Mouse (Mus musculus): ENCODE measurements around the gene Iqschfp. TPM values are rescaled to one million over a fixed set of nuclear protein-coding genes. Genes with fewer than 3 reads are reported as not detected.
A peak's percentile ranks its signal among the peaks of the same experiment; 100 is the strongest.

Gene Iqschfp
- total RNA-seq, 2 experiments from 2014 or later: 18.6 to 20.3 TPM

DNA sequence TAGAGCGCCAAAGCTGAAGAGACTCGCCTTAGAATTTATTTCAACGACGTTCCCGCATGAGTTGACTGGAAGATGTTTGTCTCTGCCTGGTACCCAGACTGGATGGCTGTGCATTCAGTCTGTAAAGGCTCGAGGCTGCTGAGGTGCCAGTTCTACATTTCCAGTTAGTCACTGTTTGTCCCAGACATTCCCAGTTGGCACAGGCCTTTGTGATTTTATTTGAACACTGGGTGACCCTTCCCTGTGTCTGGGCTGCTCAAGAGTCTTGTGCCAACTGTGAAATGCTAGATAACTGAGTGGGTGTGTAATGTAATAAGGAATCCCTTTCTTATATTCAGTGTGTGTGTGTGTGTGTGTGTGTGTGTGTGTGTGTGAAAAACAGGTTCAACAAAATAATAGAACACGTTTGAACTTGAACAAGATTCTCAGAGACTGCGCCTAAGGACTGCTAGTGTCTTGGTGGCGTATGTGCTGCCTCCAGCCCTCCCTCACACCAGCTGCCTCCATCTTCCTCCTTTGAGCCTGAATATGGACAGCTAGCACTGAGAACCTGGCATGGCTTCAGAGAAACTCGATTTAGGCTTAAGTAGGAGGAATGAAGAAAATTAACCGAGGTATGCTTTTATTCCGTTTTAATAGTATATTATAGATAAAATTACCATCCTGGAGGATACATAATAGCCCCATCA is 624.5 kb downstream of the Iqschfp start:
- DNase-seq (ENCODE audit: low spot score in 2 of 2): no peak

- no peak for DNase-seq (ENCODE audit: low spot score in 2 of 2)
Measured at GRCm38 (mm10) chr3:68517236-68517635, 625.2 kb downstream of the Iqschfp start.

- no peak for DNase-seq (ENCODE audit: low spot score in 2 of 2)
Measured at GRCm38 (mm10) chr3:68518041-68518440, 626.0 kb downstream of the Iqschfp start.

GRCm38 (mm10) chr3:68518586-68518985 is 626.6 kb downstream of the Iqschfp start:
- no peak for DNase-seq (ENCODE audit: low spot score in 2 of 2)

- no peak for DNase-seq (ENCODE audit: low spot score in 2 of 2)
Measured at GRCm38 (mm10) chr3:68525361-68525878, 633.4 kb downstream of the Iqschfp start.

- no peak for DNase-seq (ENCODE audit: low spot score in 2 of 2)
Measured at GRCm38 (mm10) chr3:68526416-68526815, 634.4 kb downstream of the Iqschfp start.

DNA sequence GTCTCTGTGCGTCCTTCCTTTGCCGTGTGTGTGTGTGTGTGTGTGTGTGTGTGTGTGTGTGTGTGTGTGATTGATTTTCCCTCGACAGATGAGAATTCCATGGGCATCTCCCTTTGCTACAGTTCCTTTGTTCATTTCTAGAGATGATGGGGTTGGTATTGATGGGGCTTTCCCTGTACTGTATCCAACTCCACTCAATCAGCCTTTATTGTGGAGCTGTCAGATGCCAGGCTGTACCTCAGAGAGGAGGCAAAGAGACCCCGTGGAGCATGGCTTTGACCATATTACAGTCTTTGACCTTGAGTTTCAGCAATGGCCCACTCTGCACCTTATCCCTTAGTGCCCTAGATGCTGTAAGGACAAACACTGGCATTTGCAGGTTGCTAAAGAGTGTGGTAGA is 635.1 kb downstream of the Iqschfp start:
- DNase-seq (ENCODE audit: low spot score in 2 of 2): no peak

- DNase-seq (ENCODE audit: low spot score in 2 of 2): no peak
Measured at GRCm38 (mm10) chr3:68531908-68532307, 639.9 kb downstream of the Iqschfp start.

DNA sequence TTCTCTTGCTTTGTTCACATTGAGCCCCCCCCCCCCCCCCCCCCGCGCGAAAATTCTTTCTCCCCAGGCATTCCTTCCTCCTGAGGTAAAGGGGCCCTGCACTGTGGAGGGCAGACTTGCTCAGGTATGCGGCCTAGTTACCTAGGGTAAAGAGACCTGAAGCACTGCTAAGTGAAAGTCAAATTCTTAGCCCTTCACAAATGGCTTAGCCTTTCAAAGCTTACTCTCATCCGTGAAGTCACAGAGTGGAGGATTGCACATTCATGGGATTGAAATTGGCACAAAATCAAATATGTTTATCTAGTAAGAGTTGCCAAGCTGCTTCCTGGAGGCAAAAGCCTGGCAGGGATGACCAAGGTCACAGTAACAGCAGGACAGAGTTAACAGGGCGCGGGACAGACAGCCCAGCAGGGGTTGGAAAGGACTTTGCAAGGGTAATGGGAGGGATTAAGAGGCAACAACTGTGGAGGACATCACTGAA is 642.6 kb downstream of the Iqschfp start:
- DNase-seq (ENCODE audit: low spot score in 2 of 2): no peak

- no peak for DNase-seq (ENCODE audit: low spot score in 2 of 2)
Measured at GRCm38 (mm10) chr3:68535160-68535728, 643.2 kb downstream of the Iqschfp start.

DNA sequence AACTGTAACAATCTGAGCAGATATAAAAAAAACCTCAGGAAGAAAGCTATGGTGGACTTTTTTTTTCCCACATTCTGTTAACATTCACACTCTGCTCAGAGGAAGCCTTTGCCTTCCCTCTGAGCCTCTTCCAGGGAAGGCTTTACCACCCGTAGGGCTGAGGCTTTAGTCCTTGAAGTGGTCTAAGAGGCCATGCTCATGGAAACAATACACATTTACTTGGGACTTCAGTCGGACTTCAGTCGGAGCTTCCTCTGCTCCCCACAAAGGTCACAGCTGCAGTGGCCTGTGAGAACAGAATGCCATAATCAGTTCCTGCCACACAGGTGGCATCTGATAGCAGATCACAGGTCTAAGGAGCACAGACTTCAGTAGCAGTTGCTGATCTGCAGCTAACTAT is 644.0 kb downstream of the Iqschfp start:
- no peak for DNase-seq (ENCODE audit: low spot score in 2 of 2)

- DNase-seq (ENCODE audit: low spot score in 2 of 2): no peak
Measured at GRCm38 (mm10) chr3:68541688-68542087, 649.7 kb downstream of the Iqschfp start.

DNA sequence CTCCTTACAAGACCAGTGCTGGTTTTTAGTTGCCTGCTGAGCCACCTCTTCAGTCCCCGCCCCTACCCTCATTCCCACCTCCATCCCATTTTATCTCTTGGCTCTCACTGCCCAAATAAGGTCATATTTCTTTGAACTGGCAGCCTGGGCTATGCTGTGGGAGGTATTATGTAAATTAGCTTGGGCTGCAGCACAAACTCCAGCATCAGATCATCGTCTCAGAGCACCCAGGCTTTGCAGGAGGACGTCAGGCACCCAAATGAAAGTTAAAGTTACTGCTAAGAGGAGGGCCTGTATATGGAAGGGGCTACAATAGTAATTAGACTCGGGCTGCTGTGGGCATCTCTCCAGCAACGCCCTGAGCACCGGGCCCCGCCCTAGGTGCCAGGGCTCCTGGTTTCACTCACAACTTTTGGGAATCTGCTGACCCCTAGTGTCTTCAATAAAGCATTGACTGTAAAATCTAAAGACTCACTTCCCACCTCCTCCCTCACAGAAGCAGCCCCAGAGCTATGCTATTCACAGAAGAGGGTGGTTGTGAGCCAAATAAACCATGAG is 651.0 kb downstream of the Iqschfp start:
- DNase-seq (ENCODE audit: low spot score in 2 of 2): peak; percentile 49 to 58

DNA sequence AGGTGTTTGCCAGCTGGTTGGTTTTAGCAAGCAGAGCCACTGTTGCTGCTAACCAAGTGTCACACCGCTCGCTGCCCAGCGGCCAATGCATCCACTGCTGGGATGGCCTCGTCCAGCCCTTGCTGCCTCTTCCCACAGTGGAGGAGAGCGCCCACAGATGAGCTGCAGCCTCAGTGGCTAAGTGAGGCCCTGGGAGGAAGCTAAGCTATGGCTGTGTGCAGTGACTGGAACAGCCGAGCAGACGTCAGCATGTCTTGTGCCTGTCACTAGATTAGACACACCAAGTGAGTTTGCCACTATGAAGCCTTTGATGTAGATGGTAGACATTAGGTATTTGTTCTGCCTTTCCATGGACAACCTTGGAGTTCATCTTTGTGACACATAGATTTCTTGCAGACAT is 652.8 kb downstream of the Iqschfp start:
- no peak for DNase-seq (ENCODE audit: low spot score in 2 of 2)

DNA sequence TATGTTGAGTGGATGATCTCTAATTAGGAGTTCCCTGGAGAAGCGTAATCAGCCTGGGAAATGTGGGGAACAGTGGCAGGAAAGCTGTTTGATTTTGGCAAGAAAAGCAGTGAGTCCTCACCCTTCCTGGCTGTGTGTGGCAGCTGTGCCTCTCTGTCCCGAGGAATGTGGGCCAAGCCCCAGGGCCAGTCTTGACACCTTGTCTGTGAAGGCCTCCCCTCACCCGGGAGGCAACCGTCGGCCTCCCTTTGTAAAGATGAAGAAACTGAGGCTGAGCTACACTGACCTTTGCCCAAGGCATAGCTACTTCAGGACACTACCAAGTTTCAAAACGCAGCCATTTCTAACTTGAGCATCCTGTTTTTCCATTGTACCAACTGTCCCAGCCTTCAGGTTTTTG is 653.9 kb downstream of the Iqschfp start:
- DNase-seq (ENCODE audit: low spot score in 2 of 2): peak; percentile 40 to 46

- DNase-seq (ENCODE audit: low spot score in 2 of 2): no peak
Measured at GRCm38 (mm10) chr3:68555087-68555662, 663.1 kb downstream of the Iqschfp start.

GRCm38 (mm10) chr3:68556891-68557290 is 664.9 kb downstream of the Iqschfp start:
- DNase-seq (ENCODE audit: low spot score in 2 of 2): no peak

DNA sequence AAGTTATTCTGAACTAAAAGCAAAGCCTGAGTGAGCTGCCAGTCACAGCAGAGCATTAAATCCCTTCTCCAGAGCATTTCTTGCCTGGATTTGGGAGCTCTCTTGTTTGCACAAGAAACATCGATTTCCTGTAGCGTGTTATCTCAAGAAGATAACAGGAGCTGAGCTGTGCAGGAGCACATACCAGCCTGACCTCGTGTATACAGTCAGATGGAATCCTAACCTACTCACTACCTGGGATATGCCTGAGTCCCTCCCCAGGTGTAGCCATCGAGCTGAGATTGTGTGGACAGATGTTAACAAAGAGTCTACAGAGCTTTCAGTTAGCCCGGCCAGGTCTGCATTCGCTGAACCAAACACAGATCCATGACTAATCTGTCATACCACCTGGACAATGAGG is 666.7 kb downstream of the Iqschfp start:
- DNase-seq (ENCODE audit: low spot score in 2 of 2): no peak

DNA sequence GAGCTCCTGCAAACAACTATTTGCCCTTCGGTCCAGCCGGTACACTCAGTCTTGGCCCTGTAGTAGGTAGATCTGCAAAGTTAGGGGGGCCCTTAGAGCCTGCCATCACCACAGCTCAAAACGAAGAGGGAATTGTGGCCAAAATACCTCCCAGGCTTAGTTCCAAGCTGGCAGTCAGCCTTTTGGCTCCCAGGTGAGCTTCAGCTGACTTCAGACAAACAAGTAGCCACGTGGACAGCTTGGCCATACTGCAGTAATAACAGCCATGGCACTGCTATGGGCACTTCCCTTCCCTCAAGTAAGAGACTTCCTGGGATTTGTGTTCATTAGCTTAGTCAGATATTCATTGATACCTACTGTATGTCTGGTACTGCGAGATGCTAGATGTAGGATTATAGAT is 668.0 kb downstream of the Iqschfp start:
- DNase-seq (ENCODE audit: low spot score in 2 of 2): no peak

- no peak for DNase-seq (ENCODE audit: low spot score in 2 of 2)
Measured at GRCm38 (mm10) chr3:68562838-68563237, 670.8 kb downstream of the Iqschfp start.

GRCm38 (mm10) chr3:68563922-68564321 is 671.9 kb downstream of the Iqschfp start:
- DNase-seq (ENCODE audit: low spot score in 2 of 2): peak in 1 of 2 experiments; percentile 58
